Mouse (Mus musculus) liver (tissue): ENCODE measurements around the gene Pja2.
A peak's percentile ranks its signal among the peaks of the same experiment; 100 is the strongest.
"Not testable (repeated sequence)": the region's sequence is repeated elsewhere in the genome, so short reads cannot be mapped to it uniquely, and the experiment has no call there.

Experiments
- DNase-seq: peaks from one replicate; pipeline ENCODE4 v3.0.0-alpha.2; 2020; ENCODE audit warnings: mixed read lengths

The Pja2 gene

GRCm38 (mm10) chr17:64331898-64332769, at the start of gene Pja2:
Gene Pja2 (minus strand): TSS chr17:64331916.
- DNase-seq = peak; percentile 99

GRCm38 (mm10) chr17:64375327-64375726, 43.6 kb upstream of the Pja2 start:
- DNase-seq = peak; percentile 55

GRCm38 (mm10) chr17:64363694-64364093, 32.0 kb upstream of the Pja2 start:
- DNase-seq = no peak

- DNase-seq = no peak
These were observed 30.9 kb upstream of the Pja2 start for GRCm38 (mm10) chr17:64362570-64362969.

- no peak for DNase-seq
These were observed 30.3 kb upstream of the Pja2 start for GRCm38 (mm10) chr17:64361911-64362425.

- DNase-seq = no peak
These were observed 22.2 kb upstream of the Pja2 start for GRCm38 (mm10) chr17:64353940-64354339.

- DNase-seq = no peak
These were observed 14.4 kb upstream of the Pja2 start for GRCm38 (mm10) chr17:64346135-64346534.

GRCm38 (mm10) chr17:64344576-64345172, 13.0 kb upstream of the Pja2 start:
- no peak for DNase-seq

GRCm38 (mm10) chr17:64341698-64342097, 10.0 kb upstream of the Pja2 start:
- no peak for DNase-seq

GRCm38 (mm10) chr17:64339752-64340151, 8.0 kb upstream of the Pja2 start:
- no peak for DNase-seq

- no peak for DNase-seq
These were observed 5.5 kb upstream of the Pja2 start for GRCm38 (mm10) chr17:64337220-64337619.

GRCm38 (mm10) chr17:64333956-64334355, 2.2 kb upstream of the Pja2 start:
- no peak for DNase-seq

- peak; percentile 28 for DNase-seq
These were observed 1.0 kb upstream of the Pja2 start for GRCm38 (mm10) chr17:64332770-64333096.

- DNase-seq = peak; percentile 66
These were observed 322 bp downstream of the Pja2 start for GRCm38 (mm10) chr17:64331291-64331897.

GRCm38 (mm10) chr17:64330885-64331284, 831 bp downstream of the Pja2 start:
- DNase-seq = no peak

- DNase-seq = no peak
These were observed 7.2 kb downstream of the Pja2 start for GRCm38 (mm10) chr17:64324556-64324955.

GRCm38 (mm10) chr17:64315428-64315827, 16.3 kb downstream of the Pja2 start:
- DNase-seq = no peak

- peak; percentile 40 for DNase-seq
These were observed 17.2 kb downstream of the Pja2 start for GRCm38 (mm10) chr17:64314523-64314922.

- DNase-seq = no peak
These were observed 34.1 kb downstream of the Pja2 start for GRCm38 (mm10) chr17:64297628-64298027.

- no peak for DNase-seq
These were observed 39.0 kb downstream of the Pja2 start for GRCm38 (mm10) chr17:64292740-64293139.

GRCm38 (mm10) chr17:64289684-64290083, 42.0 kb downstream of the Pja2 start:
- DNase-seq = no peak

GRCm38 (mm10) chr17:64288000-64288399, 43.7 kb downstream of the Pja2 start:
- DNase-seq = no peak

- DNase-seq = no peak
These were observed 44.9 kb downstream of the Pja2 start for GRCm38 (mm10) chr17:64286836-64287235.

- DNase-seq = not testable (repeated sequence)
These were observed 50.3 kb downstream of the Pja2 start for GRCm38 (mm10) chr17:64281368-64281767.
